Mouse (Mus musculus): ENCODE results near the gene Ugt1a5. TPM values are rescaled to one million over a fixed set of nuclear protein-coding genes. Genes with fewer than 3 reads are reported as not detected.

Ugt1a5 gene
- total RNA-seq, 4 experiments from 2014 or later: 0.17 TPM; not detected in 3

GRCm38 (mm10) chr1:88195687-88196086, 29.9 kb downstream of the Ugt1a5 start:
- no peak for DNase-seq (ENCODE audit: low spot score in 2 of 2)

GRCm38 (mm10) chr1:88197443-88197842, 31.6 kb downstream of the Ugt1a5 start:
- DNase-seq (ENCODE audit: low spot score in 2 of 2): no peak

GRCm38 (mm10) chr1:88199996-88200395, 34.2 kb downstream of the Ugt1a5 start:
- DNase-seq (ENCODE audit: low spot score in 2 of 2): no peak

- DNase-seq (ENCODE audit: low spot score in 2 of 2): no peak
Measured at GRCm38 (mm10) chr1:88200456-88200855, 34.6 kb downstream of the Ugt1a5 start, which contains the start of gene Ugt1a2. Gene Ugt1a2 (plus strand): TSS chr1:88200601.

- DNase-seq (ENCODE audit: low spot score in 2 of 2): peak; percentile 73 to 79
Measured at GRCm38 (mm10) chr1:88205294-88205922, 39.6 kb downstream of the Ugt1a5 start, which contains the start of gene Dnajb3. Gene Dnajb3 (minus strand): TSS chr1:88205782.

- no peak for DNase-seq (ENCODE audit: low spot score in 2 of 2)
Measured at GRCm38 (mm10) chr1:88206843-88207479, 41.1 kb downstream of the Ugt1a5 start.

- no peak for DNase-seq (ENCODE audit: low spot score in 2 of 2)
Measured at GRCm38 (mm10) chr1:88211812-88212211, 46.0 kb downstream of the Ugt1a5 start, which contains the start of gene Ugt1a1. Gene Ugt1a1 (plus strand): TSS chr1:88211959.

- DNase-seq (ENCODE audit: low spot score in 2 of 2): no peak
Measured at GRCm38 (mm10) chr1:88212341-88213045, 46.7 kb downstream of the Ugt1a5 start.

GRCm38 (mm10) chr1:88213061-88213460, 47.2 kb downstream of the Ugt1a5 start:
- DNase-seq (ENCODE audit: low spot score in 2 of 2): no peak

- DNase-seq (ENCODE audit: low spot score in 2 of 2): no peak
Measured at GRCm38 (mm10) chr1:88213766-88214461, 48.1 kb downstream of the Ugt1a5 start.

GRCm38 (mm10) chr1:88214462-88214952, 48.7 kb downstream of the Ugt1a5 start:
- no peak for DNase-seq (ENCODE audit: low spot score in 2 of 2)

- no peak for DNase-seq (ENCODE audit: low spot score in 2 of 2)
Measured at GRCm38 (mm10) chr1:88215466-88216380, 49.9 kb downstream of the Ugt1a5 start.

GRCm38 (mm10) chr1:88216551-88216950, 50.7 kb downstream of the Ugt1a5 start:
- DNase-seq (ENCODE audit: low spot score in 2 of 2): no peak

GRCm38 (mm10) chr1:88217144-88217543, 51.3 kb downstream of the Ugt1a5 start:
- DNase-seq (ENCODE audit: low spot score in 2 of 2): no peak

GRCm38 (mm10) chr1:88217576-88217975, 51.8 kb downstream of the Ugt1a5 start:
- no peak for DNase-seq (ENCODE audit: low spot score in 2 of 2)

- DNase-seq (ENCODE audit: low spot score in 2 of 2): no peak
Measured at GRCm38 (mm10) chr1:88218051-88218450, 52.2 kb downstream of the Ugt1a5 start.

- no peak for DNase-seq (ENCODE audit: low spot score in 2 of 2)
Measured at GRCm38 (mm10) chr1:88218591-88218990, 52.8 kb downstream of the Ugt1a5 start.

- no peak for DNase-seq (ENCODE audit: low spot score in 2 of 2)
Measured at GRCm38 (mm10) chr1:88219054-88219453, 53.2 kb downstream of the Ugt1a5 start.

GRCm38 (mm10) chr1:88220336-88220735, 54.5 kb downstream of the Ugt1a5 start:
- DNase-seq (ENCODE audit: low spot score in 2 of 2): no peak

GRCm38 (mm10) chr1:88222216-88222615, 56.4 kb downstream of the Ugt1a5 start:
- no peak for DNase-seq (ENCODE audit: low spot score in 2 of 2)

Measured in left cerebral cortex, adult 8-10 months (tissue).